ENCODE assay signal across 9 mouse cellular contexts in genomic region chr7:135376932-135377331, GRCm38 (mm10). TPM values are rescaled to one million over a fixed set of nuclear protein-coding genes. Genes with fewer than 3 reads are reported as not detected.
DNase-seq lines count a peak whose midpoint lies in the region; ATAC-seq and TF ChIP-seq lines count a peak whose summit lies in the region.
"Had no signal": no experiment of that assay in that cellular context is flagged by ENCODE, and none has a peak within 500 bp of the region (broad histone marks: within the 10 kb centered on the region; RNA-seq: fewer than 3 reads in every experiment).

No protein-coding gene starts in this region.

- H3K9me3 ChIP-seq in intestine, postnatal 0 days (ENCODE audit: control insufficient read depth): no peaks in the 10 kb centered on the region
- no peaks in the 10 kb centered on the region for H3K9me3 ChIP-seq in intestine, embryonic 16.5 days (ENCODE audit: control insufficient read depth, low read length)
- H3K9me3 ChIP-seq in ES-E14 (ENCODE audit: control insufficient read depth, insufficient read depth, low read depth, low read length): no peaks in the 10 kb centered on the region

- WGBS in intestine, postnatal 0 days: 60% methylated on average over 5 of the region's 5 CpGs
- 64% methylated on average over 5 of the region's 5 CpGs for WGBS in intestine, embryonic 16.5 days

- H3K4me2 ChIP-seq in intestine, postnatal 0 days (replicated peaks; ENCODE audit: low read depth): no peak overlapping the region
- H3K4me2 ChIP-seq in intestine, embryonic 16.5 days (ENCODE audit: low read depth, low read length): no peak overlapping the region

- no peak for TF ChIP-seq POLR2A in bone marrow macrophage, adult 2 months (IDR thresholded peaks at IDR 0.05; ENCODE audit: borderline replicate concordance, low read depth, low read length)

- no peaks in the 10 kb centered on the region for H3K36me3 ChIP-seq in intestine, postnatal 0 days (ENCODE audit: control insufficient read depth, insufficient read depth)
- H3K36me3 ChIP-seq in intestine, embryonic 16.5 days (ENCODE audit: control insufficient read depth, insufficient read depth, low read length): no peaks in the 10 kb centered on the region
- no peaks in the 10 kb centered on the region for H3K36me3 ChIP-seq in ES-E14 (ENCODE audit: control insufficient read depth, insufficient read depth, low read length, poor library complexity, severe bottlenecking)

- no peaks in the 10 kb centered on the region for H3K27me3 ChIP-seq in intestine, postnatal 0 days (replicated peaks; ENCODE audit: control insufficient read depth, insufficient read depth, low read length)
- H3K27me3 ChIP-seq in intestine, embryonic 16.5 days (replicated peaks; ENCODE audit: control insufficient read depth, insufficient read depth, low read length): no peaks in the 10 kb centered on the region

- H3K9ac ChIP-seq in intestine, postnatal 0 days (ENCODE audit: low read depth, low read length): no peak overlapping the region
- no peak overlapping the region for H3K9ac ChIP-seq in intestine, embryonic 16.5 days (ENCODE audit: low read depth, low read length)
- no peak overlapping the region for H3K9ac ChIP-seq in ES-E14 (ENCODE audit: insufficient read depth, low read depth, low read length, poor library complexity, severe bottlenecking)

- DNase-seq in ES-E14 (ENCODE audit: low read depth, low spot score): peak; percentile 47
- peak; percentile 15 for DNase-seq in lung, postnatal 36 days
- no peak for DNase-seq in urinary bladder, adult 18-20 months (ENCODE audit: low spot score in 2 of 2)
- DNase-seq in frontal cortex, postnatal 14 days (ENCODE audit: low spot score in 2 of 2): no peak

- in situ Hi-C loops in ES-E14 (cut with MboI; ENCODE audit: low sequenced_read_pairs in 2 of 2, unreplicated experiment in 2 of 2): no loop called here

- H3K27ac ChIP-seq in intestine, postnatal 0 days (ENCODE audit: low read depth, low read length): no peak overlapping the region
- H3K27ac ChIP-seq in intestine, embryonic 16.5 days (ENCODE audit: low read length): no peak overlapping the region
- H3K27ac ChIP-seq in ES-E14 (ENCODE audit: insufficient read depth, low read depth, low read length, poor library complexity, severe bottlenecking): no peak overlapping the region
- no peak overlapping the region for H3K27ac ChIP-seq in bone marrow macrophage, adult 2 months (ENCODE audit: insufficient read depth, low read depth, low read length)

- no peak overlapping the region for H3K4me3 ChIP-seq in intestine, postnatal 0 days (ENCODE audit: low read depth, low read length)
- H3K4me3 ChIP-seq in intestine, embryonic 16.5 days (ENCODE audit: low read length): no peak overlapping the region
- no peak overlapping the region for H3K4me3 ChIP-seq in ES-E14 (ENCODE audit: insufficient read depth in 1 of 2, low read depth in 1 of 2, low read length in 2 of 2, poor library complexity in 1 of 2, severe bottlenecking in 1 of 2)
- no peak overlapping the region for H3K4me3 ChIP-seq in bone marrow macrophage, adult 2 months (ENCODE audit: insufficient read depth, low read length)

- no peak for ATAC-seq in intestine, postnatal 0 days
- ATAC-seq in intestine, embryonic 16.5 days: no peak
- ATAC-seq in monocyte, adult 5-6 weeks (replicated peaks; ENCODE audit: insufficient number of reproducible peaks, low FRiP score, low TSS enrichment, poor library complexity, severe bottlenecking): no peak

- TF ChIP-seq CTCF in intestine, postnatal 0 days (IDR thresholded peaks at IDR 0.05; ENCODE audit: low read depth): peak; percentile 62
- peak; percentile 54; the same call in 1 of the 2 replicates for TF ChIP-seq CTCF in bone marrow macrophage, adult 2 months (IDR thresholded peaks at IDR 0.05; ENCODE audit: low read depth, low read length)

- H3K4me1 ChIP-seq in intestine, postnatal 0 days (replicated peaks; ENCODE audit: control insufficient read depth, insufficient read depth, low read length): no peaks in the 10 kb centered on the region
- H3K4me1 ChIP-seq in intestine, embryonic 16.5 days (ENCODE audit: control insufficient read depth, insufficient read depth, low read length): no peaks in the 10 kb centered on the region
- no peaks in the 10 kb centered on the region for H3K4me1 ChIP-seq in ES-E14 (ENCODE audit: control insufficient read depth in 2 of 2, insufficient read depth in 2 of 2, low read length in 2 of 2, poor library complexity in 1 of 2)
- H3K4me1 ChIP-seq in bone marrow macrophage, adult 2 months (ENCODE audit: control insufficient read depth, insufficient read depth, low read length): no peaks in the 10 kb centered on the region

TF ChIP-seq in ES-E14, 5 proteins besides CTCF, POLR2A, EP300 and RAD21:
- TF ChIP-seq CHD2 (IDR thresholded peaks at IDR 0.05; ENCODE audit: low read depth, low read length): no peak
- no peak for TF ChIP-seq MAFK (IDR thresholded peaks at IDR 0.05; ENCODE audit: insufficient read depth, low read depth, low read length)
- no peak for TF ChIP-seq ZNF384 (IDR thresholded peaks at IDR 0.05; ENCODE audit: low read depth, low read length)
- TF ChIP-seq HCFC1 (IDR thresholded peaks at IDR 0.05; ENCODE audit: borderline replicate concordance, insufficient read depth, low read length): no peak
- TF ChIP-seq ZC3H11A (IDR thresholded peaks at IDR 0.05; ENCODE audit: borderline replicate concordance, low read depth, low read length): no peak
TF ChIP-seq in ES-E14: peak in this region for 0.

RNA-seq across cellular contexts. Expression of gene Foxi2, which starts 33.2 kb away (rescaled TPM):
- not detected in 2 replicates for polyA plus RNA-seq in intestine, postnatal 0 days (2015; fragmentation: Nextera tagmentation; extraction: Ambion mirVana)
- polyA plus RNA-seq in intestine, embryonic 16.5 days (2015; fragmentation: Nextera tagmentation; extraction: Ambion mirVana): not detected in 2 replicates
- total RNA-seq in ES-E14 (2012; rRNA removed): not detected in 2 replicates
- not detected in 2 replicates for polyA plus RNA-seq in bone marrow macrophage, adult 2 months (2012; ENCODE audit: insufficient read depth, insufficient read length, missing spikeins)
- total RNA-seq in monocyte, adult 5-6 weeks (2017): not detected in 3 replicates
- polyA plus RNA-seq: heart, embryonic 14.5 days had no signal

Comparison
In these comparisons a context has a peak if more than half of its experiments do, and no peak if none do; other contexts are left out.
1. DNase-seq: peak in ES-E14 (single experiment) and lung, postnatal 36 days (single experiment); none in urinary bladder, adult 18-20 months (0 of 2) and frontal cortex, postnatal 14 days (0 of 2).